Mouse (Mus musculus) ZHBTc4 (cell line): Measurements from ENCODE around the gene Dnajc3.
A peak's percentile ranks its signal among the peaks of the same experiment; 100 is the strongest.
"Not testable (repeated sequence)": the region's sequence is repeated elsewhere in the genome, so short reads cannot be mapped to it uniquely, and the experiment has no call there.

Experiments
- DNase-seq: peaks from one replicate; pipeline ENCODE4 v3.0.0-alpha.2; 2011; ENCODE audit warnings: low read depth, low spot score

Dnajc3 gene

GRCm38 (mm10) chr14:118930777-118931176 is 7.0 kb upstream of the Dnajc3 start:
- DNase-seq = no peak

GRCm38 (mm10) chr14:118931181-118931580 is 6.6 kb upstream of the Dnajc3 start:
- DNase-seq = no peak

GRCm38 (mm10) chr14:118932956-118933355 is 4.8 kb upstream of the Dnajc3 start:
- DNase-seq = no peak

- no peak for DNase-seq
Measured at GRCm38 (mm10) chr14:118934686-118935085, 3.1 kb upstream of the Dnajc3 start.

- no peak for DNase-seq
Measured at GRCm38 (mm10) chr14:118936236-118936635, 1.5 kb upstream of the Dnajc3 start.

GRCm38 (mm10) chr14:118936952-118937351 is 824 bp upstream of the Dnajc3 start:
- no peak for DNase-seq

GRCm38 (mm10) chr14:118938551-118938950 is 775 bp downstream of the Dnajc3 start:
- DNase-seq = peak; percentile 58

GRCm38 (mm10) chr14:118940796-118941495 is 3.2 kb downstream of the Dnajc3 start:
- no peak for DNase-seq

- no peak for DNase-seq
Measured at GRCm38 (mm10) chr14:118942076-118942475, 4.3 kb downstream of the Dnajc3 start.

- no peak for DNase-seq
Measured at GRCm38 (mm10) chr14:118944702-118945101, 6.9 kb downstream of the Dnajc3 start.

GRCm38 (mm10) chr14:118948841-118949240 is 11.1 kb downstream of the Dnajc3 start:
- no peak for DNase-seq

GRCm38 (mm10) chr14:118951912-118952583 is 14.3 kb downstream of the Dnajc3 start:
- no peak for DNase-seq

- DNase-seq = no peak
Measured at GRCm38 (mm10) chr14:118958010-118958409, 20.2 kb downstream of the Dnajc3 start.

GRCm38 (mm10) chr14:118965356-118966000 is 27.7 kb downstream of the Dnajc3 start:
- DNase-seq = no peak

- peak; percentile 63 for DNase-seq
Measured at GRCm38 (mm10) chr14:118967646-118968045, 29.9 kb downstream of the Dnajc3 start.

- DNase-seq = no peak
Measured at GRCm38 (mm10) chr14:118972268-118972667, 34.5 kb downstream of the Dnajc3 start.

- DNase-seq = peak; percentile 97
Measured at GRCm38 (mm10) chr14:118977136-118977816, 39.5 kb downstream of the Dnajc3 start.

- DNase-seq = no peak
Measured at GRCm38 (mm10) chr14:118979571-118980325, 42.0 kb downstream of the Dnajc3 start.

- DNase-seq = no peak
Measured at GRCm38 (mm10) chr14:118980358-118980757, 42.6 kb downstream of the Dnajc3 start.

GRCm38 (mm10) chr14:118980890-118981289 is 43.1 kb downstream of the Dnajc3 start:
- DNase-seq = no peak

GRCm38 (mm10) chr14:118981711-118982428 is 44.1 kb downstream of the Dnajc3 start:
- DNase-seq = not testable (repeated sequence)
